Mouse (Mus musculus) heart, adult 2 months (tissue): ENCODE measurements at regions not wholly inside any gene's neighbourhood (a gene's known extent, or its start where the extent isn't known, plus 50 kb on each side); places are given as distances from the start of the nearest gene placed in this dataset.
A peak's percentile ranks its signal among the peaks of the same experiment; 100 is the strongest.

Source experiments
- CTCF ChIP-seq: fragments of 200-600 bp; IDR thresholded peaks from 2 replicates; pipeline ENCODE4 v1.8.1; 2022; ENCODE audit warnings: antibody characterized with exemption, mild to moderate bottlenecking, moderate library complexity
- EP300 ChIP-seq: fragments of 200-500 bp; IDR thresholded peaks from 2 replicates; pipeline ENCODE4 v1.6.1; 2011; ENCODE audit warnings: low read depth, low read length, control low read depth; ENCODE audit not compliant: insufficient read depth
- POLR2A ChIP-seq: fragments of 200-500 bp; IDR thresholded peaks from 2 replicates; pipeline ENCODE4 v1.6.1; 2011; ENCODE audit warnings: mild to moderate bottlenecking, low read depth, low read length, control low read depth; ENCODE audit not compliant: insufficient read depth

DNA sequence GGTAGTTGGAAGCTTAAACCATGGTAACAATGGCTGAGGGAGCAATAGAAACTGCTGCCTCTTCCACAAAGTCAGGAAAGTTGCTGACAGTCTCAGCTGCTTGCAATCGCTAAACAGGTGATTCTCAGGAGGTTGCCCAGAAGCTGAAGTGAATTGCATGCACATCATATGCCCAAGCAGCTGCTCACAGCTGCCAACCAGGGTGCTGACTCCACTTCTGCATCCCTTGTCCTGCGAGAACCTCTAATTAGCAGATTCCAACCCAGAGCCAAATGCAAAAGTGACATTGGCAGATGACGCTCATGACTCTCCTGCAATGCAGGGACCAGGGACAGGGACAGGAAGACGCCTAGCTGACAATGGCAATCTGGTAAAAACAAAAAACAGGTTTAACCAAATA, 116.2 kb upstream of the Dhrs4 start:
- TF ChIP-seq EP300 (peak; percentile 87), POLR2A (no peak), CTCF (no peak)
